Mouse (Mus musculus) adrenal gland, postnatal 36 days (tissue): ENCODE results near the gene Kdm5c. TPM values are rescaled to one million over a fixed set of nuclear protein-coding genes. Genes with fewer than 3 reads are reported as not detected.
"Not testable (repeated sequence)": the region's sequence is repeated elsewhere in the genome, so short reads cannot be mapped to it uniquely, and the experiment has no call there.

ENCODE experiments used
- DNase-seq, 2 experiments: peaks; one replicate each; pipeline ENCODE4 v3.0.0; 2021; ENCODE audit warnings: mixed read lengths in 1 of 2
- long read RNA-seq, 2 experiments: library from polyadenylated mRNA; stranded (forward); transcript quantifications; one replicate each; pipeline ENCODE4 v2.0.0; 2021; ENCODE audit warnings: borderline sequencing depth in 2 of 2
- total RNA-seq, 2 experiments: library from RNA; stranded (reverse); gene quantifications; 2 replicates each; pipeline ENCODE4 v1.2.3; 2021

Gene Kdm5c
- total RNA-seq = 10 to 100 TPM; 69.9 to 87.3 TPM
- long read RNA-seq, experiment 1, partial matches to known transcripts = 1 of 5 reads
- long read RNA-seq, experiment 1, other reads (novel, unspliced or antisense) = 4 of 5 reads
- long read RNA-seq, experiment 2, full-length matches to known transcripts = 1 of 10 reads
- long read RNA-seq, experiment 2, partial matches to known transcripts = 7 of 10 reads
- long read RNA-seq, experiment 2, other reads (novel, unspliced or antisense) = 2 of 10 reads

- peak; percentile 92 to 99 for DNase-seq
Measured at GRCm38 (mm10) chrX:152232781-152233763, at the start of gene Kdm5c. Kdm5c (plus strand) TSS chrX:152233020.

DNA sequence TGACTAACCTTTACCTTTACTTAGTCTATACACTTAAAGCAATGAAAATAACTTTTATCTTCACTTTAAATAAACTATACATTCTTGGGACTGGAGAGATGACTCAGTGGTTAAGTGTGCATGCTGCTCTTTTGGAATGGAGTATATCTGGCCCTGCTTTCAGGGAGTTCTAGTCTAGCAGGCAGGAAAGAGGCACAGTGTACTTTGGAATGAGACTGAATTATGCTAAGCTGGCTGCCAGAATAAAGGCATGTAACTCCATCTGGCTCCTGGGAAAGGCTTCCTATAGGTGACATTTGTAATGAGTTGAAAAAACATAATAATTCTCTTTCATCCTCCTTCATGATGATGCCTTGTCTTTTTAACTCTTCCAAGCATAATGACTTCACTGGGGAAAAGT lies 45.7 kb upstream of the Kdm5c start:
- no peak for DNase-seq

GRCm38 (mm10) chrX:152191266-152191665 lies 41.6 kb upstream of the Kdm5c start:
- DNase-seq = no peak

GRCm38 (mm10) chrX:152197814-152198648 lies 34.8 kb upstream of the Kdm5c start:
- DNase-seq = no peak

GRCm38 (mm10) chrX:152201737-152202421 lies 30.9 kb upstream of the Kdm5c start:
- DNase-seq = no peak

- no peak for DNase-seq
Measured at GRCm38 (mm10) chrX:152202422-152203103, 30.3 kb upstream of the Kdm5c start.

GRCm38 (mm10) chrX:152203247-152203646 lies 29.6 kb upstream of the Kdm5c start:
- no peak for DNase-seq

DNA sequence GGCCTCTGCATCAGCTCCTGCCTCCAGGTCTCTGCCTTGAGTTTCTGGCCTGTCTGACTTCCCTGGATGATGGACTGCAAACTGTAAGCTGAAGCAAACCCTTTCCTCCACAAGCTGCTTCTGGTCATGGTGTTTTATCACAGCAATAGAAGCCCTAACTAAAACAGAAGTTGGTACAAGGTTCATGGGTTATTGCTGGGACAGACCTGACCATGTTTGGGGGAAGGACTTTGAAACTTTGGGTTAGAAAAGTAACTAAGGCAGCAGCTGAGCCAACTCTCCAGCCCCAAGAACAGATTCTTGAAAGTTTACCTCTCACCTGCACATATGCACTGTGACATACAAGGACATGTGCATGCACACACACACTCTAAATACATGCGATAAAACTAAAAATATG lies 27.3 kb upstream of the Kdm5c start:
- no peak for DNase-seq

- DNase-seq = no peak
Measured at GRCm38 (mm10) chrX:152214703-152215102, 18.1 kb upstream of the Kdm5c start.

- DNase-seq = no peak
Measured at GRCm38 (mm10) chrX:152218529-152218928, 14.3 kb upstream of the Kdm5c start.

GRCm38 (mm10) chrX:152221721-152222120 lies 11.1 kb upstream of the Kdm5c start:
- no peak for DNase-seq

DNA sequence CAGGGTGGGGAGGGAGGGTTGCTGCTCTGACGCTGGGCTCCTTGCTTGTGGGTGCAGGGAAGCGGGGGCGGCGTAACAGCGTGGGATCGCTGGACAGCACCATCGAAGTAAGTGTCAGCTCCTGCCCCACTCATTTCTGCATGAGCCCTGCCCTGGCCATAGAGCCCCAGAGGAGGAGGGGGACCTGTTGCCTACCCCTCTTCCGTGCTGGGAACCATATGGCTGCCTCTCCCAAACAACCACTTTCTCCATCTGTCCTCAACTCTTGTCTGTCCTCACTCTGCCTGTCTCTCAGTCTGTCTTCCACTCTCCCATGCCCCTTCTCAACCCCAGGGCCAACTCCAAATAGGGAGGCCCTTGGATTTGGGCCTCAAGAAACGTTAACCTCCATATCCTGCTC lies 10.6 kb upstream of the Kdm5c start:
- no peak for DNase-seq

- DNase-seq = no peak
Measured at GRCm38 (mm10) chrX:152223313-152223712, 9.5 kb upstream of the Kdm5c start.

GRCm38 (mm10) chrX:152224280-152224679 lies 8.5 kb upstream of the Kdm5c start:
- DNase-seq = no peak

GRCm38 (mm10) chrX:152234125-152234524 lies 1.3 kb downstream of the Kdm5c start:
- peak in 1 of 2 experiments; percentile 7 for DNase-seq

- no peak for DNase-seq
Measured at GRCm38 (mm10) chrX:152235758-152236157, 2.9 kb downstream of the Kdm5c start.

DNA sequence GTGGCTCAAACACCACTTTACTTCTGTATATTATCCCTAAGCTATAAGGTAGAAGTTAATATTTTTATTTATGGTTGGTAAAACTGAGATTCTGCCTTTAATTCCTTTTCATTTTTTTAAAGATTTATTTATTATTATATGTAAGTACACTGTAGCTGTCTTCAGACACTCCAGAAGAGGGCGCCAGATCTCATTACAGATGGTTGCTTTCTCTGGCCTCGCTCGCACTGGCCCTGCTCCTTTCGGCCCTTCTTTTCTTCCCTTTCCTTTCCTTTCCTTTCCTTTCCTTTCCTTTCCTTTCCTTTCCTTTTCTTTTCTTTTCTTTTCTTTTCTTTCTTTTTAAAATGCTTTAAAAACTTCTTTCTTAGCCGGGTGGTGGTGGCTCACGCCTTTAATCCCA lies 10.3 kb downstream of the Kdm5c start:
- DNase-seq = not testable (repeated sequence)

GRCm38 (mm10) chrX:152244492-152245189 lies 11.8 kb downstream of the Kdm5c start:
- no peak for DNase-seq

DNA sequence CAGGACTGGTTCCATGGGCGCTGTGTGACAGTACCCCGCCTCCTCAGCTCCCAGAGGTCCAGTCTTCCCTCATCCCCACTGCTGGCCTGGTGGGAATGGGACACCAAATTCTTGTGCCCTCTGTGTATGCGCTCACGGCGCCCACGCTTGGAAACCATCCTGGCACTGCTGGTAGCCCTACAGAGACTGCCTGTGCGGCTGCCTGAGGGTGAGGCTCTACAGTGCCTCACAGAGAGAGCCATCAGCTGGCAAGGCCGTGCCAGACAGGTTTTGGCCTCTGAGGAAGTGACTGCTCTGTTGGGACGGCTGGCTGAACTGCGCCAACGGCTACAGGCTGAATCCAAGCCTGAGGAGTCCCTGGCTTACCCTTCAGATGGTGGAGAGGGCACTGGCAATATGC lies 38.4 kb downstream of the Kdm5c start:
- no peak for DNase-seq

- DNase-seq = no peak
Measured at GRCm38 (mm10) chrX:152279384-152279783, 46.6 kb downstream of the Kdm5c start.

- no peak for DNase-seq
Measured at GRCm38 (mm10) chrX:152284746-152285145, 51.9 kb downstream of the Kdm5c start.
